Mouse (Mus musculus): Measurements from ENCODE around the gene Herc3.

DNA sequence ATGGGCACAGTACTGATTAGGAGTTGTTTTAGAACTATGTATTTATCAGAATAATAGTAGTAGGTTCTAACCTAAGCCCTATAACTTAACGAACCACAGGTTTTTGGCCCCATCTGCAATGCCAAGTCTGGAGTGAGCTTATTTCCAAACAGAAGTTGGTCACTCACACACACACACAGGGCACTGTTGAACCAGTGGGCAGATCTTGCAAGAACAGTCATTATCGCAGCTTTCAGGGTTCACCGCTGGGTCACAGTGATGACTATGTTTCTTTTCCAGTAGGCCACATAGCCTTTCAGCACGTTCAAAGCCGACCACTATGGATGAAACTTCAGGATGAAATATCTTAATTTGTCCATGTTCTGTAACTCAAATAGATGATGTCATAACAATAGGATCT is 91.2 kb downstream of the Herc3 start:
- TF ChIP-seq TAL1 (IDR thresholded peaks at IDR 0.05; ENCODE audit: low read length) (no peak), GATA1 (IDR thresholded peaks at IDR 0.05; ENCODE audit: low read length) (no peak)
